Mouse (Mus musculus): ENCODE results near the gene Arl8b.

Arl8b gene

GRCm38 (mm10) chr6:108782526-108783183 lies at the start of gene Arl8b:
Arl8b (plus strand) TSS chr6:108783099.
- peak; percentile 98 to 99 for DNase-seq

- peak; percentile 86 to 89 for DNase-seq
Observed at GRCm38 (mm10) chr6:108735910-108736750, 46.8 kb upstream of the Arl8b start.

GRCm38 (mm10) chr6:108738463-108739203 lies 44.3 kb upstream of the Arl8b start:
- DNase-seq, result no peak

- no peak for DNase-seq
Observed at GRCm38 (mm10) chr6:108740579-108740978, 42.3 kb upstream of the Arl8b start.

- no peak for DNase-seq
Observed at GRCm38 (mm10) chr6:108743730-108744129, 39.2 kb upstream of the Arl8b start.

- DNase-seq, result no peak
Observed at GRCm38 (mm10) chr6:108751324-108751723, 31.6 kb upstream of the Arl8b start.

GRCm38 (mm10) chr6:108752395-108752794 lies 30.5 kb upstream of the Arl8b start:
- no peak for DNase-seq

- no peak for DNase-seq
Observed at GRCm38 (mm10) chr6:108753536-108753935, 29.4 kb upstream of the Arl8b start.

- DNase-seq, result no peak
Observed at GRCm38 (mm10) chr6:108754376-108754775, 28.5 kb upstream of the Arl8b start.

GRCm38 (mm10) chr6:108755936-108756335 lies 27.0 kb upstream of the Arl8b start:
- DNase-seq, result no peak

GRCm38 (mm10) chr6:108758997-108759697 lies 23.8 kb upstream of the Arl8b start:
- no peak for DNase-seq

- peak; percentile 30 to 38 for DNase-seq
Observed at GRCm38 (mm10) chr6:108759698-108760039, 23.2 kb upstream of the Arl8b start.

- no peak for DNase-seq
Observed at GRCm38 (mm10) chr6:108770880-108771279, 12.0 kb upstream of the Arl8b start.

- peak; percentile 94 to 97 for DNase-seq
Observed at GRCm38 (mm10) chr6:108772913-108773312, 10.0 kb upstream of the Arl8b start.

GRCm38 (mm10) chr6:108773480-108773879 lies 9.4 kb upstream of the Arl8b start:
- no peak for DNase-seq

- no peak for DNase-seq
Observed at GRCm38 (mm10) chr6:108776274-108776673, 6.6 kb upstream of the Arl8b start.

GRCm38 (mm10) chr6:108777560-108778287 lies 5.2 kb upstream of the Arl8b start:
- no peak for DNase-seq

GRCm38 (mm10) chr6:108778399-108778798 lies 4.5 kb upstream of the Arl8b start:
- DNase-seq, result no peak

GRCm38 (mm10) chr6:108781865-108782264 lies 1.0 kb upstream of the Arl8b start:
- DNase-seq, result no peak

GRCm38 (mm10) chr6:108783184-108783881 lies 434 bp downstream of the Arl8b start:
- DNase-seq, result peak; percentile 43 to 66

GRCm38 (mm10) chr6:108784056-108784455 lies 1.2 kb downstream of the Arl8b start:
- peak in 1 of 2 experiments; percentile 17 for DNase-seq
